Mouse (Mus musculus) thymus, adult 2 months (tissue): ENCODE measurements around the gene Aasdhppt.

Experiments
- CTCF ChIP-seq: fragments of 200-500 bp; IDR thresholded peaks from 2 replicates; pipeline ENCODE4 v1.5.1; 2012; ENCODE audit warnings: mild to moderate bottlenecking, control low read depth, low read length, moderate library complexity, borderline replicate concordance; ENCODE audit not compliant: control insufficient read depth, poor library complexity, insufficient read depth; ENCODE audit errors: extremely low read depth
- POLR2A ChIP-seq: fragments of 200-500 bp; IDR thresholded peaks from 2 replicates; pipeline ENCODE4 v1.6.1; 2012; ENCODE audit warnings: mild to moderate bottlenecking, low read length, control low read depth, moderate library complexity; ENCODE audit not compliant: control insufficient read depth, poor library complexity, insufficient read depth; ENCODE audit errors: extremely low read depth

GRCm38 (mm10) chr9:4259074-4259473 is 50.2 kb downstream of the Aasdhppt start:
- no peak for TF ChIP-seq CTCF
- TF ChIP-seq POLR2A: no peak
